Mouse (Mus musculus) neutrophil, adult 5-6 weeks (primary cell): ENCODE data around the gene Cebpe. TPM values are rescaled to one million over a fixed set of nuclear protein-coding genes. Genes with fewer than 3 reads are reported as not detected.

Experiments
- ATAC-seq: fragments of 151-379, 151-347 bp; 2 replicates; pipeline ENCODE4 v1.8.0; 2017; ENCODE audit warnings: mild to moderate bottlenecking, moderate TSS enrichment; ENCODE audit not compliant: insufficient number of reproducible peaks, poor library complexity, low FRiP score, severe bottlenecking; ENCODE audit errors: extremely low read depth
- total RNA-seq: library from RNA; stranded (forward); fragments of 200-1000 nt; gene quantifications from 2 replicates; pipeline ENCODE4 v1.2.3, GENCODE M21; 2017

Cebpe gene
- total RNA-seq, result 9.1 and 9.2 TPM in 2 replicates

DNA sequence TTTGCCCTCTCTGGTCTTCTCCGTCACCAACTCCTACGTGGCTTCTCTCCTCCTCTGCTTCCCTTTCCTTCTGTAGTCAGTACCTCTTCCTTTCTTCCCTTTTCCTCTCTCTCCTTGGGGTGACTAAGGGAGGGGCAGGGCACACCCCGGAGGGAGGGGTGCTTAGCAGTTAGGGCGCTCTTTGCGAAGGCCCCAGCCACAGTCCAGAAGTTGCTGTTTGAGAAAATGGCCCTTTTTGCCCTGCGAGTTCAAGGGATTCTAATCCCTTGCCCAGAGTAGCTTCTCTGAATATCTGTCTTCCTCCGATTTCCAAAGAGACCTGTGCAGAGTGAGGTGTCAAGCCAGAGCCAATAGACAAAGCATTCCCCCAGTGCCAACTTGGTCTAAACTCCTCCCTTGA lies at the start of gene Cebpe:
Cebpe (minus strand) TSS at position 101 of the 400 bp plus-strand sequence.
- ATAC-seq, result peak; percentile 24; the same call in 1 of the 2 replicates

GRCm38 (mm10) chr14:54756382-54756781 lies 44.4 kb upstream of the Cebpe start:
- ATAC-seq, result no peak

- ATAC-seq, result 0 out of 2 replicates have a peak, but pooled peaks have one; percentile 10
These were observed 42.6 kb upstream of the Cebpe start for GRCm38 (mm10) chr14:54754602-54755018.

DNA sequence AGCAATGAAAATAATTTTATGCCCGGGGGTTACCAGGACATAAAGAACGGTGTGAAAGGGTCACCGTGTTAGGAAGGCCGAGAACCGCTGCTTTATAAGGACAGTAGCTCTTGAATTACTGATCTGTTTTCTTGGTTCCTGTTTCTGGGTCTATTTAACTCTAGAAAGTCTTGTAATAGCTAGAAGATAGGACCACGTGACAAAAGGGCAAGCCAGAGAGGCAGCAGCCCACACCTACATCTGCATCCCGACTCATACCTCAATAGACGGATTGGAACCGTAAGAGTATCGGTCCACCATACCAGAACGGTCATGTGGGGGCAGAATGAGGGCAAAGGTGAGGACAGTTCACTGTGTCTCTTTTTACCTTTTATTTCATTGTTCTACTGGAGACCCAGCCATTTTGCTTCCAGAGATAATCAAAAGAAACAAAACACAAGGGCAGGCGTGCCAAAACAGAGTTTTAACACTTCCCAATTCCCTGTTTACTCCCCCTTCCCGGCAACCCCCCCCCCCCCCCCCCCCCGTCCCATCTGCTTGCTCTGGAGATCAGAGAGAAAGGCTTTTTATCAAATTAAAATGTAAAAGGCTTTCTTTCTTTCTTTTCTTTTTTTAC lies 42.1 kb upstream of the Cebpe start:
- no peak for ATAC-seq

DNA sequence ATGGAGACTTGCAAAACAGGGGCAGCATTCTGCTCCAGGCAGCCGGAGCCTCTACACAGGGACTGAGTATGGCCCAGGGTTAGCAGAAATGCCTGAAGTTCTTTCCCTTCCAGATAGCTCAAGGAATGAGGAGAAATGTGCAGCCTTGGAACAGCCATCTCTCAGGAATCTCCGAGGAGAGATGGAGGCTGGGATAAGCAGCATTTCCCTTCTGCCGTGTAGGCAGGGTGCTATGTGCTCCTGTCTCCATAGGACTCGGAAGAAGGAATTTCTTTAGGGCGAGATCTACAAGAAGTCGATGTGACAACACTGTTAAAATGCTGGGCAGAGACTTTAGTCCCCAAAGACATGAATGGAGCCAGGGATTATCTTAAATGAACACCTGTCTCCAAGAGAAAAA lies 41.0 kb upstream of the Cebpe start:
- ATAC-seq, result no peak

- no peak for ATAC-seq
These were observed 39.8 kb upstream of the Cebpe start for GRCm38 (mm10) chr14:54751768-54752167.

DNA sequence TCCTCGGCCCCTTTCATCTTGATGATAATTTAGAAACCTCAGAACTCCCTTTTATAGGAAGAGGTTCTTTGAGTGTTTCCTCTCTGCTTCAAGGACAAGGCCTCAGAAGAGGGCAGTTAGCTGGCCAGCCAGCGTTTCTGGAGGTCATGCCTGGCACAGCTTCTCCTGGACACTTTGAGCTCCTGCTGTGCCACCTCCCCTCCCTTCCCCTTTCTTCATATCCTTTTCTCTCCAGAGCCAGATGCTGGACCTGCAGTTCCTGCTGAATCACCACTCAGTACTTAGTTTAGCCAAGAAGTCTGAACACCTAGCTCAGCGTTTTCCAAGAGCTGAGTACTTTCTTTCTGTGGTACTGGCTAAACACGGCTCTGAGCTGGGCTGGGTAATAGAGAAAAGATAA lies 37.3 kb upstream of the Cebpe start:
- no peak for ATAC-seq

- ATAC-seq, result no peak
These were observed 36.3 kb upstream of the Cebpe start for GRCm38 (mm10) chr14:54747942-54748917.

DNA sequence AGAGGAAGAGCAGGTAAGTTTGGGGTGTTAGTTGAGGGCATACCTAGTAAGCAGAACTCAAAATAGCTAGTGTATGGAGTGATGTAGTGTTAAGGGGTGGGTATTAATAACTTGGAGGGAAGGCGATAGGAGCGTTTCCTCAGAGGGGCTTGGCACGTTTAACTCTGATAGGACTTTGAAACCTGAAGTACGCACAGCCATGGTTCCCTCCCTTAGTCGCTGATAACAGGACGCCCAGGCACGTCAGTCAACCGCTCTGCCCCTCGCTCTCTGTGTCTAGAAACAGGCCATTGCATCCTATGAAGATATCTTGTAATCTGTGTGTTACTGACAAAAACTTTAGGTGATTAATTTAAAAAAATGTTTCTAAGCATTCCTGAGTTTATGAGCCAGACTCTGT lies 34.1 kb upstream of the Cebpe start:
- ATAC-seq, result no peak

DNA sequence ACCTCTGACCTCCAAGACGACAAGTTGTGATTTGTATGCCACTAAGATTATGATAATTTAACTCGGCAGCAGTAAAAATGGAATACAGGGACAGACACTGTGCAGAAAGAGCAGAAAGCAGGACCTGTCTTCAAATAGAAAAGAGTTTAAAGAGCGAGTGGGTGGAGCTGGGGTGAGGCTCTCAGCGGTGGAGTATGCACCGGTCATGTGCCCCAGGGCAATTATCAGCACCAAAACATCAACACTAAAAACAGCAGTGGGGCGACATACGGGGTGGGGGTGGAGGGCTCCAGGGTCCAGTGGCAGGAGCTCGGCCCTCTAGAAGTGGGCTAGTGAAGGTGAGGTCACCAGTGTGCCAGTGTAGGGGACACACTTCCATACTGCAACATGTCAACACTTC lies 32.5 kb upstream of the Cebpe start:
- no peak for ATAC-seq

GRCm38 (mm10) chr14:54742375-54742774 lies 30.4 kb upstream of the Cebpe start:
- ATAC-seq, result no peak

DNA sequence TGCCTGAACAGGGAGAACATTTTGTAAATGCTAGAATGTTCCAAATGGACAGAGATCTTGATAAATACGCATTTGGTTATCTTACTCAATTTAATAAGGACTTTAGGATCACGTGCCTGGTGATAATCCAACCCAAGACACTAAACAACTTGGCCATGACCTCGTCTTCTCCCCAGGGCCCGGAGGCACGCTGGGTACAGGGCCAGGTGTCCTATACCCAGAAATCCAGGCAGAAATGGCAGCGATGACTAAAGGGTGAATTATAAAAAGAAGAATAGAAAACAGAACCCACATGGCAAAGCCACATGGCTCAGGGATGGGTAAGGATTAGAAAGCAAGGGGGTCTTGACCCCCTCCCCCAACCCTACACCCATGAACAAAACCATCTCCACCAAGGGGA lies 29.7 kb upstream of the Cebpe start:
- no peak for ATAC-seq

DNA sequence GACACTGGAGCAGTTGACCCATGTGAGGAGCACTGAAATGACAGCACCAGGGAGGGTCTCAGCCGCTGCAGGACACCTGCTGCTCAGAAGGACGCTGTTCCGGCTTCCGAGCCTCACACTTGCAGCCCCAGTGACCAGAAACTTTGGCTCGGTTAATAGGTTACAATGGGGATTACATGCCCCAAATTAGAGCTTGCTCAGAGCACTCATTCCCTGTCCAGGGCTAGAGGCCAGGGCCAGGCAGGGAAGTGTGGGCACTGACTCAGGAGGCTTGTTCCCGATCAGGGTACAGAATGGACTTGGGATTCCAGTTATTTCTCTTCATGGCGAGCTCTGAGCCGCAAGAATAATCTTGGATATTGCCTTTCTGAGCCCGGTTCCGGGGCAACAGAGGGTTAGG lies 25.7 kb upstream of the Cebpe start:
- no peak for ATAC-seq

DNA sequence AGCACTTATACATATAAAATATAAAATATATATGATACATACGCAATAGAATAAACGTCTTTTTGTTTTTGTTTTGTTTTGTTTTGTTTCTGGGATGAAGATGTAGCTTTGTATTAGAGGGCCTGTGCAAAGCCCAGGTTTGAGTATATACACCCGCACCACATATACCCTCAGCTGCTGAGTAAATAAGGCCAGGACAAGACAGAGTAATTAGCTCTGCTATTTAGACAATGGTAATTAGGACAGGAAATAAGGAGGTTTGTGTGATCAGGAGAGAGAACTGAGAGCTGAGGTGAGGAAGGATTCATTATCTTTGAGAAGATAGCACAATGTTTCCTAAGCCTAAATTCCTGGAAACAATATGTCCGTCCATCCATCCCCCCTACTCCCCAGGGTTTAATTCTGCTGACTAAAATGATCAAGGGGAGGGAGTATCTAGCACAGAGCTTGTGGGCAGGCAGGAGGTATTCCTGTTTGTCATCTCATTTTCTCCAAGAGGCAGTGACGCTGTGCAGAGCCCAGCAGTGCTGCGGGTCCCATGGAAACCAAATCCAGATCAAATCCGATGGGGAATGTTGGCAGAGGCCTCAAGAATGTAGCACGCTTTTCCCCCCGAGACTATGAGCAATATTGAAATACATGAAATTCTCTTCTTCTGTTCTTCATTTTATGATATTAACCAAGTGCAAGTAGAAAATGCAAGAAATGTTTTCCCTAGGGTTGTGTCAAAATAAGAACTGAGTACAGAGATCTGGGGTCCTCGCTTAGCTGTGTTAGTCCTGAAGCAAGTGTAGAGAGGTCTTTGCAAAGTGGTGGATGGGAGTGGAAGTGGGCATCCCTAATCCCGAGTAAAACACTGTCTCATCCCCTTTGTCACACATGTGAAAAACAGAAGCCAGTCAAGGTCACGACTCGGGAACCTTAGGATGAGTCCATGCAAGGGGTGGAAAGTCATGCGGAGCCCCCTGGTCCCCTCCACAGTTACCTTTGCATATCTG lies 24.9 kb upstream of the Cebpe start:
- ATAC-seq, result no peak

DNA sequence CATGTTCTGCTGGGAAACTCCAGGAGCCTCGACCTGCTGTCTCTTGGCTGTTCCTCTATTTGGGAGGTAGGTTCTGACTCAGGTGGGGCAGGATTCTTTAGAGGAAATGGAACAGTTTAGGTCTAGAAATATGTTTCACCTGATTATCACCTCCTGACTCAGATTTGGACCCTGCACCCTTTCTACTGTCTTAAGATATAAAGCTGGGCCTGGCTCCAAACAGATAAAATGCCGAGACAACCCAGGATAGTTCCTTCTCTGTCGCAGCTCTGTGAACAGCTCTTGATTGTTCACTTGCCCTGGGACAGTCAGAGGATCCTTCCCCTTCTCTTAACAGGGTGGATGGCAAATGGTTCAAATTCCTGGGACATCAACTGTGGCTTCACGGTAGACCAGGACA lies 23.2 kb upstream of the Cebpe start:
- no peak for ATAC-seq

- ATAC-seq, result no peak
These were observed 22.0 kb upstream of the Cebpe start for GRCm38 (mm10) chr14:54734004-54734403.

DNA sequence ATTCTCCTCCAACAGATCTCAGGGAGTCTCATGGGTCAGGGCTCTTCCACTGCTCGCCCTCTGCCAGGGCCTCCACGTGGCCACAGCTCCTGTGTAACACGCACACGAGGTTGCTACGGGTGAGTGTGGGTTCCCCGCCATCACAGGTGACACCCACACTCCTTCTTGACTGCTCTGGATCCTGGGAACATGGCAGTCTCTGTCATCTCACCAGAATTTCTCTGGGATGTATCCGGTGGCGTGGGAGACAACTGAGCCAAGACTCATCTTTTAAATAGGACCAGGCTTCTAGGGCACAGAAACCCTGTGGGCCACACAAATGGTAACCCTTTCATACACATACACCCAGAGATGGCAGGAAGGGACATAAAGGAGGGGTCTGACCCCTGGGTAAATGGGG lies 20.2 kb upstream of the Cebpe start:
- ATAC-seq, result no peak

GRCm38 (mm10) chr14:54730305-54730704 lies 18.3 kb upstream of the Cebpe start:
- ATAC-seq, result no peak
